Mouse (Mus musculus): Measurements from ENCODE around the gene Zbtb38.

GRCm38 (mm10) chr9:96675763-96676640, 76.6 kb downstream of the Zbtb38 start:
- no peak for TF ChIP-seq CTCF (conservative IDR thresholded peaks at IDR 0.05; ENCODE audit: low read length)
- TF ChIP-seq NANOG (IDR thresholded peaks at IDR 0.05; ENCODE audit: borderline replicate concordance, low read length): no peak

All from E14TG2a.4 (cell line).